Mouse (Mus musculus): Measurements from ENCODE around the gene Glra4. TPM values are rescaled to one million over a fixed set of nuclear protein-coding genes. Genes with fewer than 3 reads are reported as not detected.

The Glra4 gene
- polyA plus RNA-seq, 1 experiment = not detected

GRCm38 (mm10) chrX:136779262-136779661, 679 bp downstream of the Glra4 start:
- no peak for TF ChIP-seq CTCF (conservative IDR thresholded peaks at IDR 0.05; ENCODE audit: insufficient read depth, insufficient read length, low read depth, low read length)
- no peak for TF ChIP-seq POLR2A (IDR thresholded peaks at IDR 0.05; ENCODE audit: low read depth, low read length)
- 74% methylated on average over 2 of the region's 2 CpGs for WGBS
- Histone ChIP-seq H3K27me3 (replicated peaks; ENCODE audit: control insufficient read depth, insufficient read depth, low read length) (no peaks in the 10 kb centered on the region), H3K4me1 (ENCODE audit: control insufficient read depth, insufficient read depth, low read length) (no peaks in the 10 kb centered on the region), H3K27ac (ENCODE audit: insufficient read depth, low read depth, low read length) (no peak overlapping the region), H3K36me3 (ENCODE audit: control insufficient read depth, insufficient read depth, low read length) (no peaks in the 10 kb centered on the region), H3K4me3 (ENCODE audit: insufficient read depth, low read depth, low read length) (no peak overlapping the region)
- no peak for DNase-seq

- DNase-seq = no peak
- Histone ChIP-seq H3K4me3 (ENCODE audit: insufficient read depth, low read depth, low read length) (no peak overlapping the region), H3K27me3 (replicated peaks; ENCODE audit: control insufficient read depth, insufficient read depth, low read length) (no peaks in the 10 kb centered on the region), H3K27ac (ENCODE audit: insufficient read depth, low read depth, low read length) (no peak overlapping the region), H3K4me1 (ENCODE audit: control insufficient read depth, insufficient read depth, low read length) (no peaks in the 10 kb centered on the region), H3K36me3 (ENCODE audit: control insufficient read depth, insufficient read depth, low read length) (no peaks in the 10 kb centered on the region)
- TF ChIP-seq CTCF (conservative IDR thresholded peaks at IDR 0.05; ENCODE audit: insufficient read depth, insufficient read length, low read depth, low read length) (no peak), POLR2A (IDR thresholded peaks at IDR 0.05; ENCODE audit: low read depth, low read length) (no peak)
- WGBS = 68% methylated on average over 3 of the region's 3 CpGs
Measured at GRCm38 (mm10) chrX:136778046-136778445, 1.9 kb downstream of the Glra4 start.

- Histone ChIP-seq H3K27ac (ENCODE audit: insufficient read depth, low read depth, low read length) (no peak overlapping the region), H3K4me1 (ENCODE audit: control insufficient read depth, insufficient read depth, low read length) (no peaks in the 10 kb centered on the region), H3K27me3 (replicated peaks; ENCODE audit: control insufficient read depth, insufficient read depth, low read length) (no peaks in the 10 kb centered on the region), H3K36me3 (ENCODE audit: control insufficient read depth, insufficient read depth, low read length) (no peaks in the 10 kb centered on the region), H3K4me3 (ENCODE audit: insufficient read depth, low read depth, low read length) (no peak overlapping the region)
- TF ChIP-seq POLR2A (IDR thresholded peaks at IDR 0.05; ENCODE audit: low read depth, low read length) = no peak
- no peak for TF ChIP-seq CTCF (conservative IDR thresholded peaks at IDR 0.05; ENCODE audit: insufficient read depth, insufficient read length, low read depth, low read length)
- DNase-seq = peak; percentile 3
- 53% methylated on average over 1 of the region's 1 CpGs for WGBS
Measured at GRCm38 (mm10) chrX:136773035-136773434, 6.9 kb downstream of the Glra4 start.

- H3K27ac ChIP-seq (ENCODE audit: insufficient read depth, low read depth, low read length) = no peak overlapping the region
- 50% methylated on average over 11 of the region's 11 CpGs for whole genome bisulfite sequencing
- DNase-seq = peak; percentile 29
- TF ChIP-seq CTCF (conservative IDR thresholded peaks at IDR 0.05; ENCODE audit: insufficient read depth, insufficient read length, low read depth, low read length) (peak; percentile 39), POLR2A (IDR thresholded peaks at IDR 0.05; ENCODE audit: low read depth, low read length) (no peak)
- no peaks in the 10 kb centered on the region for H3K36me3 ChIP-seq (ENCODE audit: control insufficient read depth, insufficient read depth, low read length)
- H3K4me1 ChIP-seq (ENCODE audit: control insufficient read depth, insufficient read depth, low read length) = no peaks in the 10 kb centered on the region
- no peak overlapping the region for H3K4me3 ChIP-seq (ENCODE audit: insufficient read depth, low read depth, low read length)
- H3K27me3 ChIP-seq (replicated peaks; ENCODE audit: control insufficient read depth, insufficient read depth, low read length) = no peaks in the 10 kb centered on the region
Measured at GRCm38 (mm10) chrX:136761103-136762074, 18.6 kb downstream of the Glra4 start.

- 93% methylated on average over 3 of the region's 3 CpGs for WGBS
- no peaks in the 10 kb centered on the region for H3K36me3 ChIP-seq (ENCODE audit: control insufficient read depth, insufficient read depth, low read length)
- no peak overlapping the region for H3K27ac ChIP-seq (ENCODE audit: insufficient read depth, low read depth, low read length)
- no peak for DNase-seq
- no peaks in the 10 kb centered on the region for H3K27me3 ChIP-seq (replicated peaks; ENCODE audit: control insufficient read depth, insufficient read depth, low read length)
- H3K4me3 ChIP-seq (ENCODE audit: insufficient read depth, low read depth, low read length) = no peak overlapping the region
- TF ChIP-seq CTCF (conservative IDR thresholded peaks at IDR 0.05; ENCODE audit: insufficient read depth, insufficient read length, low read depth, low read length) (no peak), POLR2A (IDR thresholded peaks at IDR 0.05; ENCODE audit: low read depth, low read length) (no peak)
- no peaks in the 10 kb centered on the region for H3K4me1 ChIP-seq (ENCODE audit: control insufficient read depth, insufficient read depth, low read length)
Measured at GRCm38 (mm10) chrX:136755464-136755863, 24.5 kb downstream of the Glra4 start.

GRCm38 (mm10) chrX:136749329-136749728, 30.6 kb downstream of the Glra4 start:
- H3K36me3 ChIP-seq (ENCODE audit: control insufficient read depth, insufficient read depth, low read length) = no peaks in the 10 kb centered on the region
- no peak overlapping the region for H3K27ac ChIP-seq (ENCODE audit: insufficient read depth, low read depth, low read length)
- no peaks in the 10 kb centered on the region for H3K4me1 ChIP-seq (ENCODE audit: control insufficient read depth, insufficient read depth, low read length)
- H3K4me3 ChIP-seq (ENCODE audit: insufficient read depth, low read depth, low read length) = no peak overlapping the region
- WGBS = 83% methylated on average over 4 of the region's 4 CpGs
- no peak for DNase-seq
- TF ChIP-seq POLR2A (IDR thresholded peaks at IDR 0.05; ENCODE audit: low read depth, low read length) (no peak), CTCF (conservative IDR thresholded peaks at IDR 0.05; ENCODE audit: insufficient read depth, insufficient read length, low read depth, low read length) (no peak)
- no peaks in the 10 kb centered on the region for H3K27me3 ChIP-seq (replicated peaks; ENCODE audit: control insufficient read depth, insufficient read depth, low read length)

GRCm38 (mm10) chrX:136744663-136745062, 35.3 kb downstream of the Glra4 start:
- no peak overlapping the region for H3K4me3 ChIP-seq (ENCODE audit: insufficient read depth, low read depth, low read length)
- no peaks in the 10 kb centered on the region for H3K4me1 ChIP-seq (ENCODE audit: control insufficient read depth, insufficient read depth, low read length)
- H3K27ac ChIP-seq (ENCODE audit: insufficient read depth, low read depth, low read length) = peak overlapping the region; percentile 22; the same call in 1 of the 2 replicates
- DNase-seq = no peak
- H3K36me3 ChIP-seq (ENCODE audit: control insufficient read depth, insufficient read depth, low read length) = no peaks in the 10 kb centered on the region
- WGBS = 49% methylated on average over 8 of the region's 8 CpGs
- TF ChIP-seq CTCF (conservative IDR thresholded peaks at IDR 0.05; ENCODE audit: insufficient read depth, insufficient read length, low read depth, low read length) = no peak
- no peaks in the 10 kb centered on the region for H3K27me3 ChIP-seq (replicated peaks; ENCODE audit: control insufficient read depth, insufficient read depth, low read length)

Data from kidney, adult 2 months (tissue).